Mouse (Mus musculus) limb, embryonic 14.5 days (tissue): ENCODE results near the gene Sapcd1. TPM values are rescaled to one million over a fixed set of nuclear protein-coding genes. Genes with fewer than 3 reads are reported as not detected.
A peak's percentile ranks its signal among the peaks of the same experiment; 100 is the strongest.

Experiments
- ATAC-seq: fragments of 200-750 bp; cut with Nextera tagmentation; 2 replicates; pipeline ENCODE4 v1.8.0; 2017; ENCODE audit warnings: low read depth, moderate number of reproducible peaks, moderate TSS enrichment; ENCODE audit not compliant: low FRiP score
- DNase-seq: peaks from one replicate; pipeline ENCODE4 v3.0.0-alpha.2; 2015; ENCODE audit warnings: low spot score
- H3K27ac ChIP-seq: fragments of 300-500 bp; sonication (generic); replicated peaks from 2 replicates; pipeline ENCODE4 v1.5.1; 2014; ENCODE audit warnings: low read depth, mild to moderate bottlenecking, low read length, moderate library complexity, mixed read lengths
- H3K27me3 ChIP-seq: fragments of 300-500 bp; sonication (generic); 2 replicates; pipeline ENCODE4 v1.6.1; 2014; ENCODE audit warnings: low read length, mixed read lengths; ENCODE audit not compliant: control insufficient read depth, insufficient read depth
- H3K36me3 ChIP-seq: fragments of 300-500 bp; sonication (generic); 2 replicates; pipeline ENCODE4 v1.6.1; 2014; ENCODE audit warnings: mild to moderate bottlenecking, low read length, moderate library complexity, mixed read lengths; ENCODE audit not compliant: control insufficient read depth, insufficient read depth
- H3K4me1 ChIP-seq: fragments of 300-500 bp; sonication (generic); 2 replicates; pipeline ENCODE4 v1.6.1; 2014; ENCODE audit warnings: antibody characterized with exemption, low read length, mixed read lengths; ENCODE audit not compliant: control insufficient read depth, insufficient read depth
- H3K4me2 ChIP-seq: fragments of 300-500 bp; sonication (generic); replicated peaks from 2 replicates; pipeline ENCODE4 v1.6.1; 2014; ENCODE audit warnings: low read depth, mild to moderate bottlenecking, low read length, moderate library complexity; ENCODE audit not compliant: severe bottlenecking
- H3K4me3 ChIP-seq: fragments of 300-500 bp; sonication (generic); replicated peaks from 2 replicates; pipeline ENCODE4 v1.5.1; 2014; ENCODE audit warnings: low read length
- H3K9ac ChIP-seq: fragments of 300-500 bp; sonication (generic); 2 replicates; pipeline ENCODE4 v1.6.1; 2014; ENCODE audit warnings: mild to moderate bottlenecking, low read depth, low read length, moderate library complexity; ENCODE audit not compliant: severe bottlenecking
- H3K9me3 ChIP-seq: fragments of 300-500 bp; sonication (generic); 2 replicates; pipeline ENCODE4 v1.6.1; 2016; ENCODE audit warnings: low read length; ENCODE audit not compliant: control insufficient read depth
- POLR2A ChIP-seq: fragments of 200-500 bp; IDR thresholded peaks from 2 replicates; pipeline ENCODE4 v1.8.0; 2012; ENCODE audit warnings: inconsistent platforms, mild to moderate bottlenecking, moderate library complexity, borderline replicate concordance; ENCODE audit not compliant: insufficient read depth, insufficient read length; ENCODE audit errors: extremely low read depth
- WGBS: fragments of 180-500 bp; shearing (Covaris S2); extraction: QIAGEN DNeasy Blood & Tissue Kit; methylation state at CpG from one replicate; pipeline ENCODE4 v1.1.7; 2014; 5-methylcytosine and 5-hydroxymethylcytosine counted together
- polyA plus RNA-seq, 2 experiments: library from polyadenylated mRNA; depleted of rRNA in 1 of 2; stranded (reverse) in 1 of 2; unstranded in 1 of 2; fragments of >200 nt; fragmentation: Nextera tagmentation in 1 of 2; extraction: Ambion mirVana in 1 of 2; gene quantifications; 2 replicates each; pipeline versions ENCODE4 v1.2.1 to v1.2.3; 2012 to 2014

Sapcd1 gene
- polyA plus RNA-seq, 2 experiments, result 12.0 to 13.7 TPM

- Histone ChIP-seq H3K4me2 (peak within 1 kb of the TSS; percentile 89), H3K4me3 (peak within 1 kb of the TSS; percentile 61), H3K9ac (peak within 1 kb of the TSS; percentile 80), H3K27ac (peak within 1 kb of the TSS; percentile 88), H3K4me1 (peaks cover 12% of the 10 kb centered on the region), H3K36me3 (peaks cover 69% of the 10 kb centered on the region), H3K9me3 (no peaks in the 10 kb centered on the region), H3K27me3 (no peaks in the 10 kb centered on the region)
- peak; percentile 44; the same call in 1 of the 2 replicates for TF ChIP-seq POLR2A
- ATAC-seq (peak; percentile 92), DNase-seq (peak; percentile 99)
- under 1% methylated on average over 56 of the region's 57 CpGs for WGBS
Observed at GRCm38 (mm10) chr17:35058911-35059892, 31.4 kb upstream of the Sapcd1 start, which contains the start of gene Ddah2. TSS of gene Ddah2 (plus strand) at chr17:35059035.

- Histone ChIP-seq H3K9ac (no peak overlapping the region), H3K9me3 (no peaks in the 10 kb centered on the region), H3K4me3 (0 out of 2 replicates have a peak overlapping the region, but pooled peaks have one; percentile 61), H3K4me2 (peak overlapping the region; percentile 89; the same call in 1 of the 2 replicates), H3K36me3 (peaks cover 76% of the 10 kb centered on the region), H3K4me1 (peaks cover 12% of the 10 kb centered on the region), H3K27ac (no peak overlapping the region), H3K27me3 (no peaks in the 10 kb centered on the region)
- WGBS, result 61% methylated on average over 9 of the region's 9 CpGs
- no peak for TF ChIP-seq POLR2A
- DNase-seq, result no peak
- 0 out of 2 replicates have a peak, but pooled peaks have one; percentile 0 for ATAC-seq
Observed at GRCm38 (mm10) chr17:35058316-35058715, 30.5 kb upstream of the Sapcd1 start.

GRCm38 (mm10) chr17:35057090-35057489 lies 29.3 kb upstream of the Sapcd1 start:
- Histone ChIP-seq H3K4me1 (peaks cover 17% of the 10 kb centered on the region), H3K4me3 (no peak overlapping the region), H3K27ac (no peak overlapping the region), H3K4me2 (no peak overlapping the region), H3K9ac (no peak overlapping the region), H3K36me3 (peaks cover 77% of the 10 kb centered on the region), H3K27me3 (no peaks in the 10 kb centered on the region), H3K9me3 (no peaks in the 10 kb centered on the region)
- no peak for ATAC-seq
- 77% methylated on average over 3 of the region's 3 CpGs for WGBS
- no peak for DNase-seq
- no peak for TF ChIP-seq POLR2A

DNA sequence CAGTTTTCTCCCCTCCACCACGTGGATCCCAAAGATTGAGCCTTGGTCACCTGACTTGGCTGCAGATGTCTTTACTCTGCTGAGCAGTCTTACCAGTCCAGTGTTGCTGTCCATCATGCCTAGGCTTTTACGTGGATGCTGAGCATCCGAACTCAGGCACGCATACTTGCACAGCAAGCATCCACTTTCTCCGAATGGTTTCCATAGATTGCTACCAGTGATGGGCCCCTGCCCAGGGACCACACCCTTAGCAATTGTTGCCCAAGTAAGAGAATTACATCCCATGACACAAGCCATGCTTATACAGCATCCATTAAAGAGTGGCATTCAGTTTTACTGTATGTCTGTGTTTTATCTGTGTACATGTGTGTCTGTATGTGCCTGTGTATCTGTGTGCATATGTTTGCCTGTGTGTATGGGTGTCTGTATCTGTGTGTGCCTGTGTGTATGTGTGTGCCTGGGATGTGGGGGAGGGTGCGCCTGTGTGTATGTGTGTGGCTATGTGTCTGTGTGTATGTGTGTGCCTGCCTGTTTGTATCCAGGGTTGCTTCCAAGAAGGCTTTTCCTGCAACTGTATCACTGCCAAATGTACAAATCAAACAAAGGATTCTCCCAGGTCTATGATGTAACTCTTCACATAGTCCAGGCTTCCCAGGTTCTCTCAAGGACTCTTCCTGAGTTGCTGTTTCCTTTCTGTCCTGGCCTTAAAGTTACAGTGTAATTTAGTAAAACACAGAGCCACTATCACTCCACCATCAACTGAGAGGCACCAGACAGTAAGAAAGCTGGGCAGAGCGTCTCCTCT lies 28.1 kb upstream of the Sapcd1 start:
- no peak for TF ChIP-seq POLR2A
- WGBS, result 92% methylated on average over 7 of the region's 7 CpGs

More for the DNA sequence above, 28.1 kb upstream of the Sapcd1 start:
- Histone ChIP-seq H3K4me1 (peaks cover 19% of the 10 kb centered on the region), H3K27me3 (no peaks in the 10 kb centered on the region), H3K9me3 (no peaks in the 10 kb centered on the region), H3K4me3 (no peak overlapping the region), H3K36me3 (peaks cover 67% of the 10 kb centered on the region), H3K4me2 (no peak overlapping the region), H3K27ac (no peak overlapping the region), H3K9ac (no peak overlapping the region)
- ATAC-seq (no peak), DNase-seq (no peak)
